Mouse (Mus musculus) hindbrain, embryonic 14.5 days (tissue): ENCODE results near the gene Gm6525. TPM values are rescaled to one million over a fixed set of nuclear protein-coding genes. Genes with fewer than 3 reads are reported as not detected.

ENCODE experiments used
- ATAC-seq: fragments of 200-750 bp; cut with Nextera tagmentation; 2 replicates; pipeline ENCODE4 v1.8.0; 2017; ENCODE audit warnings: moderate number of reproducible peaks, mild to moderate bottlenecking, moderate TSS enrichment, moderate library complexity; ENCODE audit not compliant: low FRiP score
- DNase-seq: peaks from one replicate; pipeline ENCODE4 v3.0.0-alpha.2; 2015; ENCODE audit warnings: low spot score
- H3K27ac ChIP-seq: fragments of 300-500 bp; sonication (generic); 2 replicates; pipeline ENCODE4 v1.5.1; 2014; ENCODE audit warnings: mild to moderate bottlenecking, moderate library complexity
- H3K27me3 ChIP-seq: fragments of 300-500 bp; sonication (generic); 2 replicates; pipeline ENCODE4 v1.6.1; 2014; ENCODE audit warnings: mild to moderate bottlenecking, low read length, mixed read lengths; ENCODE audit not compliant: control insufficient read depth, insufficient read depth
- H3K36me3 ChIP-seq: fragments of 300-500 bp; sonication (generic); replicated peaks from 2 replicates; pipeline ENCODE4 v1.6.1; 2014; ENCODE audit not compliant: control insufficient read depth, insufficient read depth
- H3K4me1 ChIP-seq: fragments of 300-500 bp; sonication (generic); replicated peaks from 2 replicates; pipeline ENCODE4 v1.6.1; 2014; ENCODE audit warnings: antibody characterized with exemption, low read length, mixed read lengths; ENCODE audit not compliant: control insufficient read depth, insufficient read depth
- H3K4me2 ChIP-seq: fragments of 300-500 bp; sonication (generic); replicated peaks from 2 replicates; pipeline ENCODE4 v1.6.1; 2014; ENCODE audit warnings: mild to moderate bottlenecking, moderate library complexity
- H3K4me3 ChIP-seq: fragments of 300-500 bp; sonication (generic); replicated peaks from 2 replicates; pipeline ENCODE4 v1.5.1; 2014; ENCODE audit warnings: mild to moderate bottlenecking, low read length
- H3K9ac ChIP-seq: fragments of 300-500 bp; sonication (generic); 2 replicates; pipeline ENCODE4 v1.6.1; 2014
- H3K9me3 ChIP-seq: fragments of 300-500 bp; sonication (generic); 2 replicates; pipeline ENCODE4 v1.6.1; 2016; ENCODE audit warnings: low read length; ENCODE audit not compliant: control insufficient read depth
- WGBS: fragments of 180-500 bp; shearing (Covaris S2); extraction: QIAGEN DNeasy Blood & Tissue Kit; methylation state at CpG from one replicate; pipeline ENCODE4 v1.1.7; 2014; 5-methylcytosine and 5-hydroxymethylcytosine counted together
- polyA plus RNA-seq: library from polyadenylated mRNA; unstranded; fragments of >200 nt; fragmentation: Nextera tagmentation; extraction: Ambion mirVana; gene quantifications from 2 replicates; pipeline ENCODE4 v1.2.1, GENCODE M21; 2014

The Gm6525 gene
- polyA plus RNA-seq, 1 experiment from 2014 or later = 2.7 TPM

DNA sequence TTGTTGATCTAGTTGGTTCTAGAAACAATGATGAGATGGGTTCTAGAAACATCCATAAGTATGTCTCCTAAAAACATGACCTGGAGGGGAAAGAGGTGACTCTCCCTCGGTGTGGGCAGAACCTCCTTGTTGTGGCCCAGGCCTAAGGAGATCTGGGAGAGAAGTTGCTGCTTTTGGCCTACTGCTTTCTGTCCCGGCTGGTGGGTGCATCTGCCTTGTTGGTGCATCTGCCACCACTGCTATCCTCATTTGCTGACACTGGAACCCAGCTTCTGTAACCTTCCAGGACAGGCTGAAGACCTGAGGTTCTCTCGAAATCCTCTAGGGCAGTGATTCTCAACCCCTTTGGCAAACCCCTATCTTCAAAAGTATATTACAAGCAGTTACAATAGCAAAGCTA lies 8.5 kb upstream of the Gm6525 start:
- no peak overlapping the region for H3K9ac ChIP-seq
- no peak overlapping the region for H3K27ac ChIP-seq
- peaks cover 88% of the 10 kb centered on the region for H3K36me3 ChIP-seq
- no peak overlapping the region for H3K4me2 ChIP-seq
- no peaks in the 10 kb centered on the region for H3K27me3 ChIP-seq
- no peak for ATAC-seq
- no peaks in the 10 kb centered on the region for H3K9me3 ChIP-seq
- DNase-seq = no peak
- H3K4me1 ChIP-seq = no peaks in the 10 kb centered on the region
- H3K4me3 ChIP-seq = no peak overlapping the region
- WGBS = 93% methylated on average over 3 of the region's 3 CpGs

DNA sequence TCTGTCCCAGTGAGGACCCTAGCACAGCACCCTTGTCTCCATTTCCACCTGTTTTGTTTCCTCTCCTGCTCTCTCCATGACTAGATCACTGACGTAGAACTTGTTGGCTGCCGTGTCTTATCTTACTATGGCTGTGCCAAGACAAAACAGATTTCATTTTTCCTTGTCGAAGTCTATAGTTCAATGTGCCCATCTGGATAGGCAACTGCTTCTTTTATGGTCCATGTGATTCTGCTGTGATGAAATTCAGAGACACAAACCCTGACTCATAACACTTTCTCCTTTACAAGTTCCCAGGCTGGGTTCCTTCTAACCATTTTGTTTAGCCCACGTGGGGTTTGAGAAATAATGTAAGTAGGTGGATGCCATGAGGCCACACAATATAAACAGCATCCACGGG lies 7.8 kb upstream of the Gm6525 start:
- H3K4me1 ChIP-seq = no peaks in the 10 kb centered on the region
- no peak overlapping the region for H3K4me3 ChIP-seq
- H3K4me2 ChIP-seq = no peak overlapping the region
- 95% methylated on average over 5 of the region's 5 CpGs for WGBS
- no peak for DNase-seq
- no peak overlapping the region for H3K9ac ChIP-seq
- peaks cover 89% of the 10 kb centered on the region for H3K36me3 ChIP-seq
- H3K27ac ChIP-seq = no peak overlapping the region
- no peak for ATAC-seq
- H3K27me3 ChIP-seq = no peaks in the 10 kb centered on the region
- no peaks in the 10 kb centered on the region for H3K9me3 ChIP-seq

DNA sequence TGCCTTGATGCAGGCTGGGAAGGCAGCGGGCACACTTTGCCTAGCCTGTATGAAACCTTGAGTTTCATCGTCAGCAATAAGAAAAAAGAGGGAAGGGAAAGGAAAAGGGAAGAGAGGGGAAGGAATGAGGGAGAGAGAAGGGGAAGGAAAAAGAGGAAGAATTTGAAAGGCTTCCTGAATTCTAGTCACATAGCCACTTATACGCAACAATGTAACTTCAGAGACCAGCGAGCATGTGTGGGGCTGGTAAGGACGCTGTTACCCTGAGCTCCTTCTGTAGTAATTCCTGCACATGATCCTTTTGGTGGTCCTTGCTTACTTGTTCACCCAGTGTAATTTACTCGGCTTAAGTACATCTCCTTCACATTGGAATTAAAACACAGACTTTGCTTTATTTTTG lies 5.0 kb upstream of the Gm6525 start:
- H3K9ac ChIP-seq = no peak overlapping the region
- no peaks in the 10 kb centered on the region for H3K27me3 ChIP-seq
- DNase-seq (no peak), ATAC-seq (no peak)
- H3K36me3 ChIP-seq = peaks cover 88% of the 10 kb centered on the region
- 90% methylated on average over 6 of the region's 6 CpGs for WGBS
- H3K4me3 ChIP-seq = no peak overlapping the region
- H3K27ac ChIP-seq = no peak overlapping the region
- no peak overlapping the region for H3K4me2 ChIP-seq
- H3K9me3 ChIP-seq = no peaks in the 10 kb centered on the region
- H3K4me1 ChIP-seq = no peaks in the 10 kb centered on the region

DNA sequence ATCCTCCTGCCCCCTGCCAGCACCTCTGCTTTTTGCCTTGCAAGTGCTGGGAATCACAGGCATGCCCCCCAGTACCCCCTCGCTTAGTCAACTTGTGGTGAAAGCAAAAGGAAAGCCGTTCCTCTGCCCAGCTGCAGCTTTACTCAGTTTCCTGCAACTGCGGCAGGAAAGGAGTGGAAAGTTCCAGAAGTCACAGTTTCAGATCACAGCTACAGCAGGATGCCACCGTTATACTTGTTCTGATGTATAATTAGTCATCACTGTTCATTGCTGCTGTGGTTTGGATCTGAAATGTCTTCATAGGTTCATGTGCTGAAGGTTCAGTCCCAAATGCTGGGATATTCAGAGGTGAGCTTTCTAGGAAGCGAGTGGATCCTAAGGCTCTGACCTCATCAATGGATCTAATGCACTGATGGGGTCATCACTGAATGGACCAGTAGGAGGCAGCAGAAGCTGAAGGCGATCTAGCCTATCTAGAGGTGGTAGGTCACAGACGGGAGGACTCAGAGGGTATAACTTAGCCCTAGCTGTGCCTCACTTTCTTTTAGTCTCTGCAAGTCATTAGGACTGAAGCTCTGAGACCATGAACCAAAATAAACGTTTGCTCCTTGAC lies 4.4 kb upstream of the Gm6525 start:
- Histone ChIP-seq H3K9me3 (no peaks in the 10 kb centered on the region), H3K4me1 (no peaks in the 10 kb centered on the region), H3K27me3 (no peaks in the 10 kb centered on the region), H3K4me3 (no peak overlapping the region), H3K27ac (no peak overlapping the region), H3K36me3 (peaks cover 88% of the 10 kb centered on the region), H3K9ac (no peak overlapping the region), H3K4me2 (no peak overlapping the region)
- DNase-seq (no peak), ATAC-seq (no peak)
- 74% methylated on average over 8 of the region's 8 CpGs for WGBS

DNA sequence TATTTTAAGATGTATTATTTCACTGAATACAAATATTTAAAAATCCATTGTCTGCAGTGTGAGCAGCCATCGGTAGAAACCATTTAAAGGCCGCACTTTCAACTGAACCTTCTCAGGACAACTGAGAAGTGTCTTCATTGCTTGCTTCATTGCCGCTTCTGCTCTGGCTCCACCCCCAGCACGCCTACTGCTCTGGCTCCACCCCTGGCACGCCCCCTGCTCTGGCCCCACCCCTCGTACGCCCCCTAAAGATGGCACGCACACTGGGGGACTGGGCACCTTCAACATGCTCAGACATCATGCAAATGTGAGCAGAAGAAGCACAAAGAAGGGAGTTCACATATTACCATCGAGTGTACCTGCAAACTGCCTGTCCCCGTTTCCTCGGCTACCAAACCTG lies 1.5 kb upstream of the Gm6525 start:
- Histone ChIP-seq H3K9me3 (no peaks in the 10 kb centered on the region), H3K4me1 (no peaks in the 10 kb centered on the region), H3K36me3 (peaks cover 81% of the 10 kb centered on the region), H3K4me2 (no peak overlapping the region), H3K27ac (no peak overlapping the region), H3K9ac (no peak overlapping the region), H3K4me3 (no peak overlapping the region), H3K27me3 (no peaks in the 10 kb centered on the region)
- DNase-seq (no peak), ATAC-seq (no peak)
- 55% methylated on average over 11 of the region's 11 CpGs for WGBS

DNA sequence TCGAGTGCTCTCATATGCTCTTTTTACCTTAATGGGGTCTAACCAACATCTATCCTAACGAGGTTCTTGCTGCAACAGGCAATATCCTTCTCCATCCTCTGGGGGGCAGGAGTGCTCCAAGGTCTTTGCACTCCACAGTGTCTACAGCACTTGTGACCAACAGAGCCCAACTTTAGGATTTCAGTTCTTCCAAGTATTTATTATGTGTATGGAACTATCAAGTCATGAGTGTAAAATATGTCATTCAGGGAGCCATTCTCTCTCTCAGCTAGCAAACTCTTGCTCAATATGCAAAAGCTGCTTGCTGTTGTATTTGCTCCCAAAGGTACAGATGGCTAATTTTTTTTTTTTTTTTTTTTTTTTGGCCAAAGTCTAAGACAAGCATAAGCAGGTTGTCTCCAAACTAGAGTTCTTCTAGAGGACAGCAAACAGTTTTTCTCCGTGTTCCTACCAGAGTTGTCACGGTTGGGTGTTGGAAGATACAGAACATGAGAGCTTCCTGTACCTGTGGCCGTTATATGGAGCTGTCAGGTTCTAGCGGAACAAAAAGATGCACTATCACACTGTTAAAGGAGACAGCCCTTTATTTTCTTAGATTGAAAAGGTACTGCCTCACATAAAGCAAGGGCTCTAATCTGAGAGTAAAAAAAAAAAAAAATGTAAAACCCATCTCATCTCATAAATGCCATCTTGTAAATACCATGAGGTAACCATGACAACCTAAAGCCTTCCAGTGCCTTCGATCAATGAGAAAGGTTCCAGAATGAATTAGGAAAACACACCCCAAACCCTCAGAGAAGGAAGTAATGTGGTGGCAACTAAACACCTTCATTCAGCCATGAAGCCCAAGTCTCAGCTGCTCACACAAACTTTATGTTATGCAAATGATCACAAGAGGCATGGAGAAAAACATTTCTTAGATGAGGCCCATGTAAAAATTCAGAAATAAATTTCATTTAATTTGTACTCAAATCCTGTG lies 1.7 kb downstream of the Gm6525 start:
- Histone ChIP-seq H3K4me1 (0 out of 2 replicates have a peak, but pooled peaks cover 3% of the 10 kb centered on the region), H3K4me3 (no peak overlapping the region), H3K27ac (no peak overlapping the region), H3K27me3 (no peaks in the 10 kb centered on the region), H3K36me3 (peaks cover 64% of the 10 kb centered on the region), H3K9me3 (no peaks in the 10 kb centered on the region), H3K4me2 (no peak overlapping the region), H3K9ac (no peak overlapping the region)
- DNase-seq = peak; percentile 81
- WGBS = 43% methylated on average over 7 of the region's 7 CpGs
- peak; percentile 80 for ATAC-seq

DNA sequence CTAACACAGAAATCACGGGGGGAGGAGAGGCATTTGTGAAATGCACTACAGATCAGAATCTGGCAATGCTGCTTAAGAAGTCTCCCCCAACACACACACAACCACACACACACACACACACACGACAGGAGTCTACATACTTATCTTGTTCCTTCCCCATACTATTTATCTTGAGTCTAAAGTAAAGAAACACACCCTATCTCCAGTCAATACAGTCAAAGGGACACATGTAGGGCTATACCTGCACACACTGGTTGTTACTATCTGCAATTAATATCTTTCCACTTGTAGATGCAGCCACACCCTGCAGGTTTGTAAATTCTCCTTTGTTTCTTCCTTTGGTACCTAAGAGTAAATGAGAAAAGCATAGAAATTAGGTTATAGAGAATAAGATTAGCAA lies 3.9 kb downstream of the Gm6525 start:
- Histone ChIP-seq H3K27me3 (no peaks in the 10 kb centered on the region), H3K9me3 (no peaks in the 10 kb centered on the region), H3K4me3 (no peak overlapping the region), H3K27ac (no peak overlapping the region), H3K4me1 (0 out of 2 replicates have a peak, but pooled peaks cover 8% of the 10 kb centered on the region), H3K4me2 (no peak overlapping the region), H3K36me3 (peaks cover 49% of the 10 kb centered on the region), H3K9ac (no peak overlapping the region)
- ATAC-seq (no peak), DNase-seq (no peak)
- 86% methylated on average over 2 of the region's 2 CpGs for WGBS

DNA sequence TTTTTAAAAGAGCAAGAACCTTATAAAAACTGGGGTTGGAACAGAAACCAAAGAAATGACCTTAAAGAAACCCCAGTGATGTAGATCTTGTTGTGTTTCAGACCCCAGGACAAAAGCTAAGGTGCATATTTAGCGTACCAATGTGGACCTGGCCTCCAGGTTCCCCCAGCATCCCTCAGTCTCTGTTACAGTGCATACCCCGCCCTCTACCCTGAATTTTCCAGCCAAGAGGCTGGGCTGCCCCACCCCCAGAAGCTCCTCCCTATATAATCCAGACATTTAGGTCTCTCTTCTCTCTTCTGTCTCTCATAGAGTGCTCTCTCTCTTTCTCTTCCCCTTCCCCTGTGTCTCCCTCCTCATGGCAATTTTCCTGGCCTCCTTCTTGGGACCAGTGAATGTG lies 6.4 kb downstream of the Gm6525 start:
- no peak overlapping the region for H3K9ac ChIP-seq
- H3K4me3 ChIP-seq = no peak overlapping the region
- peak overlapping the region; percentile 47; the same call in 1 of the 2 replicates for H3K27ac ChIP-seq
- H3K4me2 ChIP-seq = no peak overlapping the region
- H3K27me3 ChIP-seq = no peaks in the 10 kb centered on the region
- H3K4me1 ChIP-seq = 0 out of 2 replicates have a peak, but pooled peaks cover 8% of the 10 kb centered on the region
- DNase-seq (no peak), ATAC-seq (no peak)
- peaks cover 42% of the 10 kb centered on the region for H3K36me3 ChIP-seq
- H3K9me3 ChIP-seq = no peaks in the 10 kb centered on the region
- WGBS = 85% methylated on average over 2 of the region's 2 CpGs

DNA sequence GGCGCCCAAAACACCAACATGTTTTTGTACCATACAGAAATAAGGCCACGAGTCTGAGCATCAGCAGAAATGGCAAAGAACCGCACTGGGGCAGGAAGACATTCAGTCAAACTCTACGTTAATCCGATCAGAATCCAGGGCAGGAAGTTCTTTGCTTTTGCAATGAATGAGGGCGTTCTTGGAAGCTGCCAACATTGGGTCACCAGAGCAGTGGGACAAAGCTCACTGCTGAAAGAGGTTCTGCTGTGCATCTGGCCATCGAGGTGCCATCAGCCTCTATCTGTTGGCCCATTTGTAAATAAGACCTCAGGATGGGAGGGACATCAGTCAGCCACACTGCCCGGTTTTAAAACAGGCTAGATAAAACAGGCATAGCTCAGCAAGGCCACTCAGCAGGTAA lies 7.2 kb downstream of the Gm6525 start:
- H3K36me3 ChIP-seq = peaks cover 34% of the 10 kb centered on the region
- peak overlapping the region; percentile 47; the same call in 1 of the 2 replicates for H3K27ac ChIP-seq
- H3K27me3 ChIP-seq = no peaks in the 10 kb centered on the region
- no peak overlapping the region for H3K4me2 ChIP-seq
- 33% methylated on average over 8 of the region's 8 CpGs for WGBS
- ATAC-seq = no peak
- no peak for DNase-seq
- H3K4me3 ChIP-seq = no peak overlapping the region
- H3K4me1 ChIP-seq = 0 out of 2 replicates have a peak, but pooled peaks cover 8% of the 10 kb centered on the region
- no peaks in the 10 kb centered on the region for H3K9me3 ChIP-seq
- no peak overlapping the region for H3K9ac ChIP-seq
